Mouse (Mus musculus) frontal cortex, postnatal 36 days (tissue): ENCODE measurements around the gene BB287469.
"Not testable (repeated sequence)": the region's sequence is repeated elsewhere in the genome, so short reads cannot be mapped to it uniquely, and the experiment has no call there.

Experiments
- DNase-seq, 2 experiments: peaks; one replicate each; pipeline ENCODE4 v3.0.0; 2022; ENCODE audit warnings: low spot score in 2 of 2

Gene BB287469

GRCm38 (mm10) chr12:87816277-87816676 is at the start of gene BB287469:
Gene BB287469, plus strand, starts transcription at chr12:87816577.
- DNase-seq, result not testable (repeated sequence)

GRCm38 (mm10) chr12:87775655-87776054 is 40.7 kb upstream of the BB287469 start, which contains the start of gene Gm21319:
Gene Gm21319, minus strand, starts transcription at chr12:87775755.
- not testable (repeated sequence) for DNase-seq

GRCm38 (mm10) chr12:87795212-87795611 is 21.2 kb upstream of the BB287469 start, which contains the start of gene Gm21936:
Gene Gm21936, plus strand, starts transcription at chr12:87795512.
- DNase-seq, result not testable (repeated sequence)

GRCm38 (mm10) chr12:87797971-87798370 is 18.4 kb upstream of the BB287469 start:
- not testable (repeated sequence) for DNase-seq

GRCm38 (mm10) chr12:87842239-87842638 is 25.9 kb downstream of the BB287469 start, which contains the start of gene Gm2001:
Gene Gm2001, minus strand, starts transcription at chr12:87842339.
- DNase-seq, result not testable (repeated sequence)

GRCm38 (mm10) chr12:87850657-87851056 is 34.3 kb downstream of the BB287469 start:
- DNase-seq, result not testable (repeated sequence)

- DNase-seq, result not testable (repeated sequence)
These were observed 39.7 kb downstream of the BB287469 start for GRCm38 (mm10) chr12:87856067-87856466.

GRCm38 (mm10) chr12:87861740-87862692 is 45.6 kb downstream of the BB287469 start:
- DNase-seq, result not testable (repeated sequence)

GRCm38 (mm10) chr12:87863638-87864037 is 47.3 kb downstream of the BB287469 start:
- not testable (repeated sequence) for DNase-seq

- not testable (repeated sequence) for DNase-seq
These were observed 47.7 kb downstream of the BB287469 start for GRCm38 (mm10) chr12:87864048-87864447.
